Mouse (Mus musculus): ENCODE data around the gene Olfr283.

GRCm38 (mm10) chr15:98402356-98402755, 21.6 kb upstream of the Olfr283 start:
- no peak for TF ChIP-seq GATA1 (IDR thresholded peaks at IDR 0.05; ENCODE audit: borderline replicate concordance, low read length)
- TF ChIP-seq FLI1 (IDR thresholded peaks at IDR 0.05; ENCODE audit: low read length), result no peak

Data from megakaryocyte, embryonic 14.5 days (primary cell).